Mouse (Mus musculus) brown adipose tissue, adult 24 weeks (tissue): ENCODE measurements at regions not wholly inside any gene's neighbourhood (a gene's known extent, or its start where the extent isn't known, plus 50 kb on each side); places are given as distances from the start of the nearest gene placed in this dataset.

ENCODE experiments used
- H3K27ac ChIP-seq: fragments of 200-500 bp; replicated peaks from 2 replicates; pipeline ENCODE4 v1.5.1; 2012; ENCODE audit warnings: low read depth, mild to moderate bottlenecking, low read length
- H3K4me1 ChIP-seq: fragments of 200-500 bp; 2 replicates; pipeline ENCODE4 v1.6.1; 2012; ENCODE audit warnings: low read length, mixed read lengths; ENCODE audit not compliant: control insufficient read depth, insufficient read depth, insufficient read length
- H3K4me3 ChIP-seq: fragments of 200-500 bp; 2 replicates; pipeline ENCODE4 v1.5.1; 2012; ENCODE audit warnings: low read depth, mild to moderate bottlenecking, low read length, moderate library complexity; ENCODE audit not compliant: insufficient read depth

DNA sequence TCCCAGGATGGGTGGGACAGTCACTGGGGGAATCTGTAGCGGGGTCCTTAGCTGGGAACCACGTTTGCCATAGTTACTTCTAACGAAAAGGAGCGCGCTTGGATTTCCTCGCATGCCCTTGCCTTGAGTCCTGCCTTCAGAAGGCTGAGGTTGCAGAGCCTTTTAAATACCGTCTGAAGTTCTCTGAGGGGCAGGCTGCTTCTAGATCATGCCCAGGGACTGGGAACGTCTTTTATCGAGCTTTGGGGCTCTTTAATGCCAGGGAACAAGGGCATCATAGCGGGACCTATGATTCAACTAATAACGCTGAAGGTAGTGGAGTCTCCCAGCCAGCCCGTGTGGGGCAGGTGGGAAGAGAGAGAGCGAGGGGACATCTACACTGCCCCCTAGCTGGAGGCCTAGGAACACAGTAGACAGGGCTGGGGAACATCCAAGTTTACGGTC lies 369.1 kb downstream of the Vrk1 start:
- H3K27ac ChIP-seq, result no peak overlapping the region
- H3K4me1 ChIP-seq, result no peaks in the 10 kb centered on the region
- H3K4me3 ChIP-seq, result peak overlapping the region; percentile 10

- no peaks in the 10 kb centered on the region for H3K4me1 ChIP-seq
These were observed 369.8 kb downstream of the Vrk1 start for GRCm38 (mm10) chr12:106379779-106380178.

GRCm38 (mm10) chr12:106381821-106382220 lies 371.8 kb downstream of the Vrk1 start:
- Histone ChIP-seq H3K4me1 (no peaks in the 10 kb centered on the region), H3K27ac (no peak overlapping the region), H3K4me3 (no peak overlapping the region)

More at GRCm38 (mm10) chr12:106379779-106380178, 369.8 kb downstream of the Vrk1 start:
- Histone ChIP-seq H3K4me3 (no peak overlapping the region), H3K27ac (no peak overlapping the region)

DNA sequence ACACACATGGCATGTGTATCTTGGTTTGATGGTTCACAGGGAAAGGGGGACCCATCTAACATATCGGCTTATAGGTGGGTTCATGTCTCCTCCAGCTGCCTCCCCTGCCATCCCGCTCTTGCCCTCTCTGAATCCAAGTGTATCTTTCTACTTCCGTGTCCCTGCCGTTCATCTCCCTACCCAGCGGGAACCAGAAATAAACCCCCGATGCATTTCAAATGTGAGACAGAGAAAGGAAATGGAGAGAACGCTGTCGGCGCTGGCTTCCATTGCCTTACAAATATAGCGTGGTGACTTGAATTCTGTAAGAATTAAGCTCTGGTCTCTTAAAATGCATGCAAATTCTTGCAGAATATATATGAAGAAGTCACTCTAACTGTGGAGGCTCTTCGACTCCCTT lies 379.2 kb downstream of the Vrk1 start:
- H3K4me3 ChIP-seq, result no peak overlapping the region
- H3K4me1 ChIP-seq, result no peaks in the 10 kb centered on the region
- no peak overlapping the region for H3K27ac ChIP-seq

DNA sequence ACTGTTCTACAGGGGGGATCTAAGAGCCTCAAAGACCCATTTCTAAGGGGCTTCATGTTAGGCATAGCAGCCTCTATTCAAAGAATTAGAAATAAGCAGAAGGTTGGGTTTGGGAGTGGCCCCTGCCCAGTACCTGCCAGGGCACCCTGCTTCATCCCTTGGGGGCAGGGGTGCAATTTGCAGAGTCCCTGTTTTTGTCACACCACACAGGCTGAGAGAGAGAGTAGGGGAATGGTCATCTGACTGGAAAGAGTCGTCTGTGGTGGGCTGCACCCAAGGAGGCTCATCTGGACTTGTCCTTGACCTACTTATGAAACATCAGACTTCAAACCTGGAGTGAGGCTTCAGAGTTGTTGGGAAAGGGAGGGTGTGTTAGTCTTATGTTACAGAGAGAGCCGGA lies 382.3 kb downstream of the Vrk1 start:
- no peak overlapping the region for H3K27ac ChIP-seq
- no peak overlapping the region for H3K4me3 ChIP-seq
- H3K4me1 ChIP-seq, result no peaks in the 10 kb centered on the region

DNA sequence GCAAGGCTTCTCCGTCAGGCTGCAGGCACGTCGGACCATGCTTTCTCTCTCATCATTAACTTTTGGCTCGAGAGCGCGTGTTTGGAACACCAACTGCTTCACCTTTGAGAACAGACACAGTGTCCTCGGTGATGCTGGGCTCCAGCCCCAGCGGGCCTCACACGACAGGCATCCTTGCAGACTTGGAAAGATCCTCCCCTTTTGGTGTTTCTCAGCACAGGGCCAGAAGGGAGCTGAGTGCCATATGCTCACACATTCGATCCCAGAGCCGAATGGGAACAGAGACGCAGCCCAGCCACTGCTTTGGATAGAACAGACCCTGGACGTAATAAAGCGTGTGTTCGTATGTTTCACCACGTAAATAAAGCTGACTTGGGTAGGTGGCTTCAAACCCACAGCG lies 389.1 kb downstream of the Vrk1 start:
- H3K4me3 ChIP-seq, result no peak overlapping the region
- H3K4me1 ChIP-seq, result no peaks in the 10 kb centered on the region
- H3K27ac ChIP-seq, result no peak overlapping the region

DNA sequence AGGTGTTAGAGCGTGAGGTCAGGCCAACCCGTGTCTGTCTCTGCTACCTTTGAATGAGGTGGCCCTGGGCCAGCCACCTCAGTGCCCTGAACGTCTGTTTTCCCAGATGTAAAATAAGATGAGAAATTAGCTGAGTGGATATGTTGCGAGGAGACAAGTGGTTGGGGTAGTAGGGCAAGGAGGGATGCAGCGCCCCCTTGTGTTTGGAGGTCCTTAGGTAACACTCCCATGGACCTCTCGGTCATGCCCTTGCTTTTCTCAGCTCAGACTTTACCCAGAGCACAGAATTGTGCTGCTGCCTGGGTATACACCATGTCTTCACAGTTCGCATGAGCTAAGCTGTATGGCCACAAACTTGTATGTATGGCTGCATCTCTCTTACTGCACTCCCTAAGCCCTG lies 401.0 kb downstream of the Vrk1 start:
- H3K4me1 ChIP-seq, result no peaks in the 10 kb centered on the region
- H3K27ac ChIP-seq, result no peak overlapping the region
- no peak overlapping the region for H3K4me3 ChIP-seq

DNA sequence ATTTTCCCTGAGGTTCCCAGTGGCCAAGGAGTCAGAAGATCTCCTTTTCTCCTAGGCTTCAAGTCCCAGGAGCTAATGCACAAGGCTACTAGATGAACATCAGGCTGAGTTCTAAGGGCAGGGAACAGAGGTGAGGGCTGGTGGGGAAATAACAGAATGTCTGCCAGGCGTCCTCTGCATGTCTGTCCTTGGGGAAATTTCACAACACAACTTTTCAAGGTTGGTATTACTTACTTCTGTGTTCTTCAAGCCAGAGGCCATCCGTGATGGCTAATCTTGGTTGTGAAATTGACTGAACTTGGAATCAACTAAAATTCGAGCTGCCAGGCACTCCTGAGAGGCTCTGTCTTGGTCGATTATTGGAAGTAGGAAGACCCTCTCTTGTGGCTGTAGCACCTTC lies 416.6 kb downstream of the Vrk1 start:
- no peak overlapping the region for H3K4me3 ChIP-seq
- no peak overlapping the region for H3K27ac ChIP-seq
- no peaks in the 10 kb centered on the region for H3K4me1 ChIP-seq

DNA sequence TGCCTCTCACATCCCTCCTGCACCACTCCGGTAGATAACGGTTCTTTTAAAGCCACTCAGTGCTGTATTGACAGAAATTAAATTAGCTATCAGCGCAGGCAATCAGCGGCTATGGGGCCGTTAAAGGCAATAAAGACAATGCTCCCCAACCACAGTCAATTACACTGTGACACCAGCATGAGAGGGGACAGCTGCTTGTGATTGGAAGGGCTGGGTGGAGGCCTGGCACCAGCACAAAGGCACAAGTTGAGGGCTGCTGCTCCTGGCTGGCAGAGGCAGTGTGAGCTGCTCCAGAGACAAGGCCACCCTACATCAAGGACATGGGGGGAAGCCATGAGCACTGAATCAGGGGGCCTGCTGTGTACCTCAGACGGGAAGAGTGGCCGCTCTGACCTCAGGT lies 420.0 kb downstream of the Vrk1 start:
- Histone ChIP-seq H3K27ac (no peak overlapping the region), H3K4me1 (no peaks in the 10 kb centered on the region), H3K4me3 (no peak overlapping the region)

DNA sequence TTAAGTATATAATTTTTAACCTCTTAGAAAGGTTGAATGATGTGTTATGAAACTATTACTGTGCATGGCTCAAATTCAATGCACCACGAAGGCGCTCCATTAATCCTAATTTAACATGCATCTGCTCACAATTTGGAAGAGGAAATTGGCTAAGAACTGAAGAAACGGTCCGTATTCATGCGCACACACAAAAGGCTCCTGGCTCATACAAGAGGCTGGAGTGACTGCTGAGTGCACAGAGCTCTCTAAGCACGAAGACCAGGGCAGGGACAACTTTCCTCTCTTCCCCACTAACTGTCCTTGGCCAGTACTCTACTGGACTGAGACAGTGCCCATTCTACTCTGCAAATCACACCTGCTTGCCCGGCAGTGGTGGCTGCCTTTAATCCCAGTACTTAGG lies 435.1 kb downstream of the Vrk1 start:
- H3K27ac ChIP-seq, result no peak overlapping the region
- no peaks in the 10 kb centered on the region for H3K4me1 ChIP-seq
- H3K4me3 ChIP-seq, result no peak overlapping the region

GRCm38 (mm10) chr12:106445976-106446375 lies 435.9 kb downstream of the Vrk1 start:
- Histone ChIP-seq H3K4me3 (no peak overlapping the region), H3K27ac (no peak overlapping the region), H3K4me1 (no peaks in the 10 kb centered on the region)

DNA sequence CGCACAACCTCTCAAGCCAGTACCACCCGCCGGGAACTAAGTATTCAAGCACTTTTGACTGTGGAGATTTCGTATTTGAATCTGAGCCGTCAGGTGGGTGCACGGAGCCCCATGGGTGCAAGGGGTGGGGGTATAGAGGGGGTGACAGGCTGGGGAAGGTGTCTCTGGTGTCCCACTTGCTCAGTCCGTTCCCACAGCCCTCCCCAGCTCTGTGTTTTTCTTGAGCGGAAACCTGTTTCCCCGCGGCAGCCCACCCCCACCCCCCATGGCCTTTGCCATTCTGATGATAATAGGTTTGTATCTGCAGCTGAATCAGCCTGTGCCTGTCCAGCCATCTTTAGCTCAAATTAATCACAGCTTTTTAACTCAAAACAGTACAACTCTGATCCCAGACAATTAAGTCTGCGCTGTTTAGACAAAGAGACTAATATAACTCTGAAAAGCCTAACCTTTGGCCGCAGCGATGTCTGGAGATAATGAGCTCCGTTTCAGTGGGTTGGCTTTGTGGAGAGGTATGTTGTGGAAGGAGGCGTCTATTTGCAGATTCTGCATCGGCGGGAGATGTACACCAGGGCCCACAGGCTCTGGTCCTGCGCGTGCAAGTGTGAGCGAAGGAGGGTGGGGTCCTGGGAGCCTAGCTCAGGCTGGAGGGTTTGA lies 437.0 kb downstream of the Vrk1 start:
- H3K4me3 ChIP-seq, result no peak overlapping the region
- H3K27ac ChIP-seq, result no peak overlapping the region
- no peaks in the 10 kb centered on the region for H3K4me1 ChIP-seq

- no peak overlapping the region for H3K27ac ChIP-seq
- H3K4me1 ChIP-seq, result no peaks in the 10 kb centered on the region
- H3K4me3 ChIP-seq, result no peak overlapping the region
These were observed 438.5 kb downstream of the Vrk1 start for GRCm38 (mm10) chr12:106448551-106448950.

DNA sequence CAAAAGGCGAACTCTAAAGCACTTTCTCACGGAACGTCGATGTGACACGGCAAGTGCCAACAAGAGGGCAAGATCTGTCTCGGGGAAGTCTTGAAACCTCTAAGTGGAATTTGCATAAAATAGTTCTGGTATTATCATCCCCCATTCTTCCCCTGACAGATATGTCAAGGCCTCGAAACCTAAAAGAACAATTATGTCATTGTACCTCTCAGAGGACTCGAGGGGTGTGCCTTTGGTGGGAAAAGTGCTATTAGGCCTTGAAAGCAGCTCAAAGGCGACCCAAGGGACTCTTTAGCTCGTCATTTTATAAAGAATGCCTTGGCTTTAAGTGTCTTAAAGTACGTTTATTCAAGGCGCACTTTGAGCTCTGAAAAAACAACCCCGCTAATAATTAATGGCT lies 443.5 kb downstream of the Vrk1 start:
- no peak overlapping the region for H3K27ac ChIP-seq
- H3K4me1 ChIP-seq, result no peaks in the 10 kb centered on the region
- no peak overlapping the region for H3K4me3 ChIP-seq

DNA sequence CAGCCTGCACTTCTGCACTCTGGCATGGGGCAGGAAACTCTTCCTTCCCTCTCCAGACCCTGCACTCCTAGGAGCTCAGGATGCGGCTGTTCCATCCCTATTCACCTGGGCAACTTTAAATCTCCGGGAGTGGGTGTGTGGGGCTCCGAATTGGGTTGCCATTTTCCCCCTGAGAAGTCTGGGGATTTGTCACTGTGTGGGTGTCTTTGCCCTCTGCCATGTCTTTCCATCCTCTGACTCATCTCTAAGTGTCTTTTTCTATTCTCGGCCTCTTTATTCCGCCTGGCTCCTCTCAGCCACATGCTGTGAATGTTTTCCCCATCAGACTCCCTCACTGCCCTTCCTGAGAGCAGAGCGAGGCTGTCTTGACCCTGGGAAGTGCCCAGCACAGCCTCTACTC lies 448.2 kb downstream of the Vrk1 start:
- H3K4me3 ChIP-seq, result no peak overlapping the region
- H3K27ac ChIP-seq, result no peak overlapping the region
- no peaks in the 10 kb centered on the region for H3K4me1 ChIP-seq

DNA sequence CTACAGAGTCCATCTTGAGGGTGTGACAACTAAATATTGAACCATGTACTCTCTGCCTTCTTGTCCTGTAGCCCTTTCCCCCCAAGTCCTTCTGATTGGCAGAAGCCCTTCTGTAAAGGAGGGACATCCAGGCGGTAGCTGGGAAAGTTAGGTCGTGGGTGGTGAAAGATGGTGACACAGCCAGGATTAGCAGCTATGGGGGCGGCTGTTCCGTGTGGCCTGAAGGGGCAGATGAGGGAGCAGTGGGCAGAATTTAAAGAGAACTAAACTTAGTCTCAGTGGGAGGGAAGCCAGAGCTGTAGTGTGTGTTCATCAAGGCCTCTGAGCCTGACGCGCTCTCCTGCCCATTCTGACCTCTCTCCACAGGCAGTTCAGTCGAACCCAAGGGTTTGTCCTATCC lies 450.6 kb downstream of the Vrk1 start:
- H3K4me1 ChIP-seq, result no peaks in the 10 kb centered on the region
- H3K27ac ChIP-seq, result no peak overlapping the region
- no peak overlapping the region for H3K4me3 ChIP-seq

DNA sequence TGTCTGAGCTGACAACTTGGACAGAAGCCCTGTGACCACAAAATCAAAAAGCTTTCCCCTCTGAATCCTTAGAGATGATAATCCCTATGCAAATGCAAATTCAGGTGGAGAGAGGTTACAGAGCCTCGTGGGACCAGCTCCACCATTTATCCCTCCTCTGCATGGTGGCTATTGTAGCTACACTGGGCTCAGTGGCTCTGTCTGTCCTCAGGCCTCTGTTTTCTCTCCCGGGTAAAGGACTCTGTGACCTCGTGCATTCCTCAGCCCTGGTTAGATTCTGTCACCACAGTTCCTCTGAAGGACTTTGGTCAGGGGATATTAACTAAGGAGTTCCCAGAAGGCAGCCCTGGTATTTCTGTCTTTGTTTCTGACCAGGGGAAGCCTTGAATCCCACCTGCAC lies 452.3 kb downstream of the Vrk1 start:
- no peaks in the 10 kb centered on the region for H3K4me1 ChIP-seq
- no peak overlapping the region for H3K27ac ChIP-seq
- no peak overlapping the region for H3K4me3 ChIP-seq
